Mouse (Mus musculus) midbrain, postnatal 0 days (tissue): ENCODE data around the gene Klk11. TPM values are rescaled to one million over a fixed set of nuclear protein-coding genes. Genes with fewer than 3 reads are reported as not detected.

Experiments used
- ATAC-seq: fragments of 200-750 bp; cut with Nextera tagmentation; 2 replicates; pipeline ENCODE4 v1.8.0; 2017; ENCODE audit warnings: moderate number of reproducible peaks, mild to moderate bottlenecking, moderate TSS enrichment, moderate library complexity; ENCODE audit not compliant: low FRiP score
- DNase-seq: peaks from one replicate; pipeline ENCODE4 v3.0.0-alpha.2; 2015; ENCODE audit warnings: low spot score
- H3K27ac ChIP-seq: fragments of 300-500 bp; sonication (generic); 2 replicates; pipeline ENCODE4 v1.5.1; 2014; ENCODE audit warnings: low read depth, mild to moderate bottlenecking, low read length, mixed read lengths
- H3K27me3 ChIP-seq: fragments of 300-500 bp; sonication (generic); 2 replicates; pipeline ENCODE4 v1.6.1; 2014; ENCODE audit warnings: low read length, control low read depth, mixed read lengths; ENCODE audit not compliant: insufficient read depth
- H3K36me3 ChIP-seq: fragments of 300-500 bp; sonication (generic); 2 replicates; pipeline ENCODE4 v1.6.1; 2014; ENCODE audit warnings: low read length, control low read depth, mixed read lengths; ENCODE audit not compliant: insufficient read depth
- H3K4me1 ChIP-seq: fragments of 300-500 bp; sonication (generic); 2 replicates; pipeline ENCODE4 v1.6.1; 2014; ENCODE audit warnings: mild to moderate bottlenecking, control low read depth, antibody characterized with exemption, low read length, mixed read lengths; ENCODE audit not compliant: insufficient read depth
- H3K4me2 ChIP-seq: fragments of 300-500 bp; sonication (generic); 2 replicates; pipeline ENCODE4 v1.6.1; 2014; ENCODE audit warnings: low read depth, mild to moderate bottlenecking, low read length, mixed read lengths; ENCODE audit not compliant: poor library complexity, severe bottlenecking
- H3K4me3 ChIP-seq: fragments of 300-500 bp; sonication (generic); 2 replicates; pipeline ENCODE4 v1.5.1; 2014; ENCODE audit warnings: low read depth, mild to moderate bottlenecking, low read length, moderate library complexity
- H3K9ac ChIP-seq: fragments of 300-500 bp; sonication (generic); replicated peaks from 2 replicates; pipeline ENCODE4 v1.6.1; 2014; ENCODE audit warnings: mild to moderate bottlenecking, low read length, moderate library complexity, mixed read lengths; ENCODE audit not compliant: poor library complexity, severe bottlenecking
- H3K9me3 ChIP-seq: fragments of 300-500 bp; sonication (generic); 2 replicates; pipeline ENCODE4 v1.6.1; 2016; ENCODE audit warnings: low read length, control low read depth
- CTCF ChIP-seq: IDR thresholded peaks from 2 replicates; pipeline ENCODE4 v1.5.1; 2016; ENCODE audit warnings: antibody characterized with exemption, mild to moderate bottlenecking
- WGBS: fragments of 180-500 bp; shearing (Covaris S2); extraction: QIAGEN DNeasy Blood & Tissue Kit; methylation state at CpG from one replicate; pipeline ENCODE4 v1.1.7; 2014; 5-methylcytosine and 5-hydroxymethylcytosine counted together
- polyA plus RNA-seq: library from polyadenylated mRNA; unstranded; fragments of >200 nt; fragmentation: Nextera tagmentation; extraction: Ambion mirVana; gene quantifications from 2 replicates; pipeline ENCODE4 v1.2.1, GENCODE M21; 2015
- total RNA-seq: library from RNA; depleted of rRNA; stranded (reverse); fragments of >200 nt; gene quantifications from 2 replicates; pipeline ENCODE4 v1.2.3, GENCODE M21; 2014

The Klk11 gene
- total and polyA plus RNA-seq, 2 experiments from 2014 or later, result not detected

DNA sequence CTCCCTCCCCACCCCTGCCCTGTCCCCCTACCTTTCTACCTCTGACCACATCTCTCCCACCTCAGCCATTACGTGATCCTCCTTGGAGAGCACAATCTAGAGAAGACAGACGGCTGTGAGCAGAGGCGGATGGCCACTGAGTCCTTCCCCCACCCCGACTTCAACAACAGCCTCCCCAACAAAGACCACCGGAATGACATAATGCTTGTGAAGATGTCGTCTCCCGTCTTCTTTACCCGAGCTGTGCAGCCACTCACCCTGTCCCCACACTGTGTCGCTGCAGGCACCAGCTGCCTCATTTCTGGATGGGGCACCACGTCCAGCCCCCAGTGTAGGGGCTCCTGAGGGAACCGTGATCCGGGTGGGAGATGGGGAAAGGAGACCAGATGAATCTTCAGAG lies 3.0 kb downstream of the Klk11 start:
- no peak overlapping the region for H3K27ac ChIP-seq
- no peak overlapping the region for H3K4me3 ChIP-seq
- H3K4me2 ChIP-seq, result no peak overlapping the region
- no peaks in the 10 kb centered on the region for H3K27me3 ChIP-seq
- no peak for TF ChIP-seq CTCF
- DNase-seq (no peak), ATAC-seq (no peak)
- H3K36me3 ChIP-seq, result no peaks in the 10 kb centered on the region
- H3K9ac ChIP-seq, result no peak overlapping the region
- H3K4me1 ChIP-seq, result 0 out of 2 replicates have a peak, but pooled peaks cover under 1% of the 10 kb centered on the region
- no peaks in the 10 kb centered on the region for H3K9me3 ChIP-seq
- 87% methylated on average over 12 of the region's 12 CpGs for WGBS

DNA sequence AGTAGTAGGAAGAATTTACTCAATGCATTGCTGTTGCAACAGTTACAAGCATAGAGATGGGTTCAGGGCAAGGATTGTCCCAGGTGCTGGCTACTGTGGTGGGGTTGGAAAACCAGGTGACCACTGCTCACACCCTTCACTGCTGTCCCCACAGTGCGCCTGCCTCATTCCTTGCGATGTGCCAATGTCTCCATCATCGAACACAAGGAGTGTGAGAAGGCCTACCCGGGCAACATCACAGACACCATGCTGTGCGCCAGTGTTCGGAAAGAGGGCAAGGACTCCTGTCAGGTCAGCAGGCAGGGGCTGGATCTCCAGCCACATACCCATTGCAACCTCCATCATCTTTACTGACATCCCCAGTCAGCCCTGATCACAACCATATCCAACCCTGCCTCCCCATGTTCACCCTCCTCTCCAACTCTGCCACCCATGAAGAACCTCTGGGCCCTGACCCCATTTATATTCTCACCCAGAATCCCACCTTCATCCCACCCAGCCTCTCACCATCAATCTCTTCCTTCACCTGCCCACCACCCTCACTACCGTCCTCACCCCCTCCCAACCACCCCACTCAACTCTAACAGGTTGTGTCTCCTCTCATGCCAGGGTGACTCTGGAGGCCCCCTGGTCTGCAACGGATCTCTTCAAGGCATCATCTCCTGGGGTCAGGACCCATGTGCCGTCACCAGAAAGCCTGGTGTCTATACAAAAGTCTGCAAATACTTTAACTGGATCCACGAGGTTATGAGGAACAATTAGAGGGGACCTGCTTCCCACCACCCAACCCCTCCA lies 4.0 kb downstream of the Klk11 start:
- Histone ChIP-seq H3K36me3 (no peaks in the 10 kb centered on the region), H3K27ac (no peak overlapping the region), H3K27me3 (0 out of 2 replicates have a peak, but pooled peaks cover 2% of the 10 kb centered on the region), H3K9me3 (no peaks in the 10 kb centered on the region), H3K9ac (no peak overlapping the region), H3K4me3 (no peak overlapping the region), H3K4me1 (0 out of 2 replicates have a peak, but pooled peaks cover 4% of the 10 kb centered on the region), H3K4me2 (no peak overlapping the region)
- no peak for TF ChIP-seq CTCF
- DNase-seq (no peak), ATAC-seq (no peak)
- WGBS, result 87% methylated on average over 10 of the region's 10 CpGs

DNA sequence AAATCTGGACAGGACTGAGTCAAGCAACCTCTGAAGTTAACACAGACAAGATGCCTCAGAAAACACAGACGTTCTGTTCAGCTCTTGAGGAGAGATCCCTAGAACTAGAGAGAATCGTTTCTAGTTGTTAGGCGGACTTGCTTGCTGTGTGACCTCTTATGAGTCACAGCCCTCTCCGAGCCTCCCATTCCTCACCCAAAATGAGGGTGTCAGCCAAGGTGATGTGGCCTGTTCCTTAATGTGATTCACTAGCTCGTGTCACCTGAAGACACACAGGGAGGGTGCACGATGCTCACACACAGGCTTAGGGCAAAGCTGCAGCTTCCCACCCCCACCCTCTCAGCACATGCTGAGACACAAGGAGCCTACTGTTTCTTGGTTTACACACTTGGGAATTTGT lies 5.8 kb downstream of the Klk11 start:
- Histone ChIP-seq H3K27me3 (0 out of 2 replicates have a peak, but pooled peaks cover 5% of the 10 kb centered on the region), H3K27ac (no peak overlapping the region), H3K36me3 (no peaks in the 10 kb centered on the region), H3K4me3 (no peak overlapping the region), H3K4me2 (no peak overlapping the region), H3K9me3 (no peaks in the 10 kb centered on the region), H3K9ac (no peak overlapping the region), H3K4me1 (0 out of 2 replicates have a peak, but pooled peaks cover 4% of the 10 kb centered on the region)
- DNase-seq (no peak), ATAC-seq (no peak)
- WGBS, result 80% methylated on average over 6 of the region's 6 CpGs
- no peak for TF ChIP-seq CTCF

DNA sequence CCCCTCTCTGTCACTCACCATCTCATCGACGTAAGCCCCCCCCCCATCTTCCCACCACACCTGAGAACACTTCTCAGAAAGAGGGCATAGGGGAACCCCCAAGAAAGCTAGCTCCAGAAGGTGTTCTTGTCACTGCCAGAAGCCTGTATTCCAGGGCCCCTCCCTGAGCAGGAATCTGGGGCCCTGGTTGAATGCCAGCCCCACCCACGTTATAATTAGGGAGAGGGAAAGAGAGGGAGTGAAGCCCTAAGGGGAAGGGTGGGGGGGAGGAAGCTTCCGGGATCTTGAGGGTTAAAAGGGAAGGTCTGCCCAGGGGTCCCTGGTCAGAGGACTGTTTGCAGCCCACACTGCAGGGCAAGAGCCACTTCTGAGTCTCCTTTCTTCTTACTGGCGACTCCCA lies 6.3 kb downstream of the Klk11 start, which contains the start of gene Klk10:
Gene Klk10 (plus strand): TSS at position 290 of the 400 bp plus-strand sequence.
- H3K4me3 ChIP-seq, result no peak within 1 kb of the TSS
- ATAC-seq, result no peak
- DNase-seq, result no peak
- H3K4me1 ChIP-seq, result 0 out of 2 replicates have a peak, but pooled peaks cover 4% of the 10 kb centered on the region
- WGBS, result 52% methylated on average over 5 of the region's 5 CpGs
- 0 out of 2 replicates have a peak, but pooled peaks cover 5% of the 10 kb centered on the region for H3K27me3 ChIP-seq
- H3K27ac ChIP-seq, result no peak within 1 kb of the TSS
- H3K36me3 ChIP-seq, result no peaks in the 10 kb centered on the region
- no peak within 1 kb of the TSS for H3K9ac ChIP-seq
- H3K9me3 ChIP-seq, result no peaks in the 10 kb centered on the region
- TF ChIP-seq CTCF, result no peak
- no peak within 1 kb of the TSS for H3K4me2 ChIP-seq

DNA sequence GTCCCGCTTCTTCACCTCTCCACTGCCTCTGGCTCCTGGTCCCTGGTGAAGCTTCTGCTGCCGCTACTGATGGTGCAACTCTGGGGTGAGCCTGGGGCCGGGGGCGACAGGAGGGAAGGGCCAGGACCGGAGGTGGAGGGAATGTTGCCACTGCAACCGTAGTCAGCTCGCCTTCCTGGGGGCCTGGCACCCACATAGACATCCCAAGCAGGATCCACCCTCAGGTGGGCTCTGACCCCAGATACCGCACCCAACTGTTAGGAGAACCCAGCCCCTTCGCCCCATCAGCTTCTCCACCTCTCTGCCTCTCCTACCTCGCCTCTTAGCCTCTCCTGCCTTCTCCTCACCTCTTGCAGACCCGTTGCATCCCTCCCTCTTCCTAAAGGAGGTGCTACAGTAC lies 7.1 kb downstream of the Klk11 start:
- Histone ChIP-seq H3K9me3 (no peaks in the 10 kb centered on the region), H3K4me2 (no peak overlapping the region), H3K27me3 (0 out of 2 replicates have a peak, but pooled peaks cover 5% of the 10 kb centered on the region), H3K4me1 (0 out of 2 replicates have a peak, but pooled peaks cover 4% of the 10 kb centered on the region), H3K9ac (no peak overlapping the region), H3K36me3 (no peaks in the 10 kb centered on the region), H3K4me3 (no peak overlapping the region), H3K27ac (no peak overlapping the region)
- TF ChIP-seq CTCF, result no peak
- ATAC-seq (no peak), DNase-seq (no peak)
- WGBS, result 94% methylated on average over 10 of the region's 11 CpGs
